ENCODE assay signal across 9 mouse cellular contexts in the genomic region with DNA sequence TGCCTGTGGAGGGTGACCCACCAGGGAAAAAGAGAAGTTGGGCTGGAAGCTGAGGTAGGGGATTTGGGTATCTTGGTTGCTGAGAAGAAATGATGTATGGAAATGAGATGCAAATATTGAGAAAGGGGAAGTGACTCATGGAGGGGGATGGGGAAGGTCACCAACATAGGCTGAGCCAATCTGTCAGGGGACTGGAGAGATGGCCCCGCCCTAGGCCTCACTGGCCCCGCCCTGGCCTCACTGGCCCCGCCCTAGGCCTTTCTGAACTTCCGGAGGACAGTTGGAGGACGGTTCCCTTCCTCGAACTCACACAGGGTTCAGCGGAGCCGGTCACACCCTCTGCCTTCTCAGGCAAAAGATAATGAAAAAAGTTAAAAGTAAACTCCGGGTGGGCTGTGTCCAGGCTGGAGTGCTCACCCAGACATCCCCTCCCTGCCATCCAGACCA. TPM values are rescaled to one million over a fixed set of nuclear protein-coding genes. Genes with fewer than 3 reads are reported as not detected.
DNase-seq lines count a peak whose midpoint lies in the region; ATAC-seq and TF ChIP-seq lines count a peak whose summit lies in the region.
"Had no signal": no experiment of that assay in that cellular context is flagged by ENCODE, and none has a peak within 500 bp of the region (broad histone marks: within the 10 kb centered on the region; RNA-seq: fewer than 3 reads in every experiment).

No protein-coding gene starts in this region.

- peaks cover 28% of the 10 kb centered on the region for H3K4me1 ChIP-seq in testis, adult 2 months (ENCODE audit: control insufficient read depth, insufficient read depth, low read length)
- no peaks in the 10 kb centered on the region for H3K4me1 ChIP-seq in heart, postnatal 0 days (ENCODE audit: control insufficient read depth, insufficient read depth)

- 38% methylated on average over 9 of the region's 9 CpGs for WGBS in heart, postnatal 0 days

- no peak for TF ChIP-seq CTCF in testis, adult 2 months (IDR thresholded peaks at IDR 0.05; ENCODE audit: control insufficient read depth, insufficient read depth, insufficient replicate concordance, low read depth, low read length)
- TF ChIP-seq CTCF in heart, postnatal 0 days (IDR thresholded peaks at IDR 0.05; ENCODE audit: low read depth) = no peak

- no peaks in the 10 kb centered on the region for H3K27me3 ChIP-seq in testis, adult 2 months (ENCODE audit: control insufficient read depth, insufficient read depth, low read length)
- H3K27me3 ChIP-seq in heart, postnatal 0 days (ENCODE audit: control insufficient read depth, insufficient read depth, low read length) = 0 out of 2 replicates have a peak, but pooled peaks cover 4% of the 10 kb centered on the region

- no peaks in the 10 kb centered on the region for H3K9me3 ChIP-seq in heart, postnatal 0 days (replicated peaks; ENCODE audit: control insufficient read depth, low read length)

- peak overlapping the region; percentile 68 for H3K4me3 ChIP-seq in testis, adult 2 months (ENCODE audit: control insufficient read depth, low read depth, low read length)
- no peak overlapping the region for H3K4me3 ChIP-seq in heart, postnatal 0 days (ENCODE audit: low read depth, low read length)

- H3K9ac ChIP-seq in heart, postnatal 0 days (replicated peaks; ENCODE audit: low read depth, low read length) = no peak overlapping the region

- TF ChIP-seq EP300 in heart, postnatal 0 days (IDR thresholded peaks at IDR 0.05; ENCODE audit: low read depth) = no peak

- DNase-seq in adrenal gland, postnatal 10 days = peak; percentile 59
- DNase-seq in adrenal gland, postnatal 25 days = no peak
- no peak for DNase-seq in testis, postnatal 10 days (ENCODE audit: low spot score)
- no peak for DNase-seq in heart, postnatal 0 days (ENCODE audit: low spot score)
- DNase-seq in lung, postnatal 25 days (ENCODE audit: low spot score) = peak; percentile 80
- peak; percentile 41 to 50 for DNase-seq in thymus, postnatal 36 days
- no peak for DNase-seq in adrenal gland, adult 8-10 months

- no peaks in the 10 kb centered on the region for H3K36me3 ChIP-seq in testis, adult 2 months (ENCODE audit: control insufficient read depth, insufficient read depth, low read length)
- no peaks in the 10 kb centered on the region for H3K36me3 ChIP-seq in heart, postnatal 0 days (replicated peaks; ENCODE audit: control insufficient read depth, insufficient read depth, low read length)

- peak; percentile 85 for TF ChIP-seq POLR2A in testis, adult 2 months (IDR thresholded peaks at IDR 0.05; ENCODE audit: control insufficient read depth, low read depth, low read length)

- ATAC-seq in heart, postnatal 0 days (ENCODE audit: insufficient read depth, low read depth) = peak; percentile 70

- H3K27ac ChIP-seq in testis, adult 2 months (ENCODE audit: control insufficient read depth, insufficient read depth, low read depth, low read length) = peak overlapping the region; percentile 91
- no peak overlapping the region for H3K27ac ChIP-seq in heart, postnatal 0 days (ENCODE audit: low read depth)

- no peak overlapping the region for H3K4me2 ChIP-seq in heart, postnatal 0 days (ENCODE audit: low read depth, low read length)

RNA-seq across cellular contexts. Expression of a gene that starts 3.0 kb away (rescaled TPM):
- 1 to 10 TPM; 3.3 to 3.6 TPM for total RNA-seq in adrenal gland, postnatal 10 days (2021)
- total RNA-seq in adrenal gland, postnatal 25 days (2021) = 1.0 and 2.2 TPM in 2 replicates
- polyA plus RNA-seq in testis, adult 2 months (2012; rRNA removed) = 1.4 TPM in 2 replicates
- total RNA-seq in heart, postnatal 0 days (2014; rRNA removed; ENCODE audit: low replicate concordance) = 1.5 and 2.2 TPM in 2 replicates
- 1.3 and 1.6 TPM in 2 replicates for polyA plus RNA-seq in heart, postnatal 0 days (2015; fragmentation: Nextera tagmentation; extraction: Ambion mirVana)
- total RNA-seq in adrenal gland, adult 8-10 months (2022) = 1 to 10 TPM; 1.5 to 4.4 (median 3.2) TPM
- polyA plus RNA-seq: C2C12 had no signal

RNA-seq across cellular contexts. Expression of a gene that starts 10.2 kb away (rescaled TPM):
- total RNA-seq in adrenal gland, postnatal 10 days (2021) = 10 to 100 TPM; 92.0 to 96.9 TPM
- 82.0 and 88.2 TPM in 2 replicates for total RNA-seq in adrenal gland, postnatal 25 days (2021)
- 35.6 and 38.9 TPM in 2 replicates for polyA plus RNA-seq in testis, adult 2 months (2012; rRNA removed)
- 107 and 143 TPM in 2 replicates for total RNA-seq in heart, postnatal 0 days (2014; rRNA removed; ENCODE audit: low replicate concordance)
- polyA plus RNA-seq in heart, postnatal 0 days (2015; fragmentation: Nextera tagmentation; extraction: Ambion mirVana) = 55.6 and 57.3 TPM in 2 replicates
- total RNA-seq in adrenal gland, adult 8-10 months (2022) = 100 to 1,000 TPM in 2 of 4 experiments, 10 to 100 TPM in 2; 69.3 to 158 (median 120) TPM

RNA-seq across cellular contexts. Expression of a gene that starts 13.3 kb away (rescaled TPM):
- total RNA-seq in adrenal gland, postnatal 10 days (2021) = 1 to 10 TPM in 1 of 2 experiments, under 1 TPM in 1; 0.79 to 1.7 TPM
- total RNA-seq in adrenal gland, postnatal 25 days (2021) = 2.2 and 5.7 TPM in 2 replicates
- 1.3 and 1.4 TPM in 2 replicates for polyA plus RNA-seq in testis, adult 2 months (2012; rRNA removed)
- total RNA-seq in heart, postnatal 0 days (2014; rRNA removed; ENCODE audit: low replicate concordance) = 0.15 and 5.4 TPM in 2 replicates
- 1.4 and 1.7 TPM in 2 replicates for polyA plus RNA-seq in heart, postnatal 0 days (2015; fragmentation: Nextera tagmentation; extraction: Ambion mirVana)
- 1 to 10 TPM; 1.8 to 3.5 (median 3.0) TPM for total RNA-seq in adrenal gland, adult 8-10 months (2022)

RNA-seq across cellular contexts. Expression of a gene that starts 24.7 kb away (rescaled TPM):
- 10 to 100 TPM; 59.4 to 59.8 TPM for total RNA-seq in adrenal gland, postnatal 10 days (2021)
- 89.7 and 101 TPM in 2 replicates for total RNA-seq in adrenal gland, postnatal 25 days (2021)
- 561 and 588 TPM in 2 replicates for polyA plus RNA-seq in testis, adult 2 months (2012; rRNA removed)
- 111 and 125 TPM in 2 replicates for total RNA-seq in heart, postnatal 0 days (2014; rRNA removed; ENCODE audit: low replicate concordance)
- polyA plus RNA-seq in heart, postnatal 0 days (2015; fragmentation: Nextera tagmentation; extraction: Ambion mirVana) = 53.3 and 59.6 TPM in 2 replicates
- 100 to 1,000 TPM; 124 to 207 (median 158) TPM for total RNA-seq in adrenal gland, adult 8-10 months (2022)

RNA-seq across cellular contexts. Expression of a gene that starts 41.3 kb away (rescaled TPM):
- 10 to 100 TPM; 65.7 to 80.6 TPM for total RNA-seq in adrenal gland, postnatal 10 days (2021)
- 98.1 and 129 TPM in 2 replicates for total RNA-seq in adrenal gland, postnatal 25 days (2021)
- polyA plus RNA-seq in testis, adult 2 months (2012; rRNA removed) = 3.7 and 4.9 TPM in 2 replicates
- total RNA-seq in heart, postnatal 0 days (2014; rRNA removed; ENCODE audit: low replicate concordance) = 18.0 and 36.3 TPM in 2 replicates
- polyA plus RNA-seq in heart, postnatal 0 days (2015; fragmentation: Nextera tagmentation; extraction: Ambion mirVana) = 26.9 and 29.1 TPM in 2 replicates
- total RNA-seq in adrenal gland, adult 8-10 months (2022) = 100 to 1,000 TPM; 129 to 163 (median 131) TPM

Comparison
In these comparisons a context has a peak if more than half of its experiments do, and no peak if none do; other contexts are left out.
1. DNase-seq: peak in adrenal gland, postnatal 10 days (single experiment), lung, postnatal 25 days (single experiment) and thymus, postnatal 36 days (2 of 2); none in adrenal gland, postnatal 25 days (single experiment), testis, postnatal 10 days (single experiment), heart, postnatal 0 days (single experiment) and adrenal gland, adult 8-10 months (single experiment).